Mouse (Mus musculus): ENCODE data around the gene B3gat2.

The B3gat2 gene

GRCm38 (mm10) chr1:23836630-23837029, 75.1 kb downstream of the B3gat2 start:
- no peak for DNase-seq

GRCm38 (mm10) chr1:23840924-23841323, 79.4 kb downstream of the B3gat2 start:
- DNase-seq = no peak

- DNase-seq = no peak
Observed at GRCm38 (mm10) chr1:23842629-23843028, 81.1 kb downstream of the B3gat2 start.

DNA sequence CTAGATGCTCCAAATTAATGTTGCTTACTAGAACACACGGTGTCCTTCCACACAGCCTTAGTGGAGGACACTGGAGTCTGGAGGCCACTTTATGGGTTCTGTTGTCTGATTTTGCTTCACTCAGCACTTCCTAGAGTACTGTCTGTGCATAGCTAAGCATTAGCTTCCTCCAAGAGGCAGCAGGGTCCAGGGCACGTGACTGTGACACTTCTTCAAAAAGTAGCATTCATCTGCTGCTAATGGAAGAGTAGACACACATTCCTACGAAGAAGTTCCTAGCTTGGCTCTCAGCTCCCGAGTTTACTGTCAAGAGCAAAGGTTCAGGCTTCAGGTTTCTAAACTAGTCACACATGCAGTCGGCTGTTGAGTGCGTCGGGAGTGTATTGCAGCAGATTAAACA, 82.2 kb downstream of the B3gat2 start:
- no peak for DNase-seq

DNA sequence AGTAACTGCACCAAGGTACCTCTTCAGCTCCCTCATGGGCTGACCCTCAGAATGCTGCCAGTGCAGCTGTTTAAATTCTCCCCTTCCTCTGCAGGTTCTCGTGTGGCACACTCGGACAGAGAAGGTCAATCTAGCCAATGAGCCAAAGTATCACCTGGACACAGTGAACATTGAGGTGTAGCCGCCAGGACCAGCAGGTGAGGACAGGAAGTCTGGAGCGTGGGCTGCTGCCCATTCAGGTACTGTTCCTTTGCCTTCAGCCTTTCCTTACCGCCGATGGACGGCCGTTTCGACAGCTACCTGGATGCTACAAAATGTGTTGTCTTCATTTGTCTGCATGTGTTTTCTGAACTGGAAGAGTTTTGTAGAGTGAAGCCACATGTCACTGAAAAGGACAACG, 83.5 kb downstream of the B3gat2 start:
- DNase-seq = no peak

DNA sequence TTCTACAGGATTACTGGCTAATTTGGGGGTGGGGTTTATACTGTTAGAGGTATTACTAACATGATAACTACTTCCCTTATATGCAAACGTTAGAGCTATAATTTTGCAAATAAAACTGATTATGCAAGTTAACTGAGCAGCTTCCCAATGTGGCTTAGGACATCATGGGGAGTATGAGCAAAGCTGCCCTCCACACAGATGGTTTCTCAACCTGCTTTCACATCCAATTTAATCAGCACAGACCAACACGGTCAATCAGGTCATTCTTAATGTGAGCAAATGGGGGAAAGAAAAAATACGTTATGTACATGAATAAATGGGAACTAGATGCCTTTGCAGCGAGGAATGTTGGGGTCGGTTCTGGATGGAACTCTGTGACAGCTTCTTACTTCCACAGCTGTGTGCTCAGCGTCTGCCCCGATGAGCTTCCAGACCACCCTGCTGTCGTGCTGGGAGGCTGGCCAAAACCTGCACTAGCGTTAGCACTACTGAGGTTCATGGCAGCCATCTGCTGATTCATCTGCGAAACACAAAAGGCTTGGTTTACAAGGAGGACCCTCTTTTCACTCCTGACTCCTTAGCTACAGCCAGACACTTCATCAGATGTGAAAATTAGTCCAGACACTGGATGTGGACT, 84.6 kb downstream of the B3gat2 start:
- no peak for DNase-seq

- DNase-seq = no peak
Observed at GRCm38 (mm10) chr1:23855623-23856022, 94.1 kb downstream of the B3gat2 start.

- no peak for DNase-seq
Observed at GRCm38 (mm10) chr1:23860944-23861343, 99.4 kb downstream of the B3gat2 start.

DNA sequence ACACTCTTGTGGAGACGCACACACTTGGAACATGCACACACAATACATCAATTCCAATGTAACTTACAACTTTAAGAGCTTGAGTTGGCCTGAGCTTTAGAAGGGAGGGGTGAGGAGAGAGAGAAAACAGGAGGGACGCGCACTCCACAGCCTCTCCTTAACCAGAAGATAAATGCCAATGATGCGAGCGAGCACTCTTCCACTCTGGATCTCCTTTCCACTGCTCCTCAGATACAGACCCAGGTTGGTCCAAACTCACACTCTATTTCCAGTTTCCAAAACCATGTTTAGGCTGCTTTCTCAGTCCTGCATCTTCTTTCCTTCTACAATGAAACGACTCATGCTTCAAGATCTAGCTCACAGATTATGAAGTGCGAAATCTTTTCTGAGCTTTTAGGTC, 104.0 kb downstream of the B3gat2 start:
- no peak for DNase-seq

DNA sequence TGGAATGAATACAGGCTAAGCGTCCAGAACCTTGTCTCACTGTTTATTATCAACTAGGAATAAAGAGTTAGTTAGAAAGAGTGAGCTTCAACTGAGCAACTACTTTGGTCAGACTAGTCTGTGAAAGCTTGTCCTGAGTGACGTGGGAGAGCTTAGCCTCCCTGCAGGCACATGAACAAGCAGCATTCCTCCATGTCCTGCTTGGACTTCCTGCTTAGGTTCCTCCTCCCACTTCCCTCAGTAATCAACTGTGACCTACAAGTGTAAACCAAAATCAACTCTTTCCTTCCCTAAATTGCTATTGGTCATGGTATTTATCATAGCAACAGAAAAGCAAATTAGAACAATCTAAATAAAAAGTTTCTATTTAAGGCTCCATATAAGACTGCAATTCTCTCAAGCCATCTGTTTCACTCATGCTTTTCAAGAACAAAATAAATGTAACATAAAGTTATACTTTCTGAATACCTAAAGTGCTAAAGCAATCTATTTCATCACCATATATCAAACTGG, 105.9 kb downstream of the B3gat2 start:
- no peak for DNase-seq

GRCm38 (mm10) chr1:23872194-23872593, 110.6 kb downstream of the B3gat2 start:
- no peak for DNase-seq

DNA sequence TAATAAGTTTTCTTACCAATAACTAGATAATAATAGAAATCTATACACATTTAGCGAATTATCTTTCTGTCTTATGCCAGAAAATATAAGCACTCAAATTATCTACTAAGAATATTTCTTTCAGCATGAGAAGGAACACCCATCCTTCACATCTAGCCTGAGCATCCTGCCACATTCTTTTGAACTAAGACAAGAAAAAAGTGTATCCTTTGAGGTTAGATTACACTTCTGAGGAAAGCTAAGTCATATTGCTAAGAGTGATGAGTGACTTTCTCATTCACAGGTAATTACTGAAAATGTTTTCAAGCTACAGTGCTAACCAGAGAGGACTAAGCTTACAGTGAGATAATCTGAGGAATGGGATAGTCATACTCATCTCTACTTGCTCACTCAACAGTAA, 121.1 kb downstream of the B3gat2 start:
- no peak for DNase-seq

DNA sequence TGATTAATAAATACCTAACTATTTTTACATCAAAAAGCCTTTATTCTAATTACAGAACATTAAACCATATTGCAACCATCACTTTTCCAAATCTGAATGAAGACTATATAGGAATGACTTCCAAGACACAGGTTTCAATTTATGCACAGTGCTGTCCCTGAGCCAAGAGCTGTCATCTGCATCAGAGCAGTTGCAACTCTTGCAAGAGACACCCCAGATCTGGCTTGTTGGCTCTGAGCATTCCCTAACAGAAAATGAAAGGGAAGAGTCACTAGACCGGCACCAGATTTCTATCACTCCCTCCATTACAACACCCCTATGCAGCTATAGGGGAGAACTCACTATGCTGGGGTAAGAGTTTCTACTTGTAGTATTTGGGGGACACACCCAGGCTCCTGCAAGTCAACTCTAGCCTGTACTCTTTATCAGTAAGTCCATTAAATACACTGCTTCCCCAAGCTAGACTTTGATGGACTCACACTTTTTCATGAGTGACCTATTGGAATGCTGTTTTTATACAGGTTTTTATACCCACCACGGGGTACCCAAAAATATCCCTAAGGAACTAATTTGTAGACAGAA, 122.6 kb downstream of the B3gat2 start:
- no peak for DNase-seq

DNA sequence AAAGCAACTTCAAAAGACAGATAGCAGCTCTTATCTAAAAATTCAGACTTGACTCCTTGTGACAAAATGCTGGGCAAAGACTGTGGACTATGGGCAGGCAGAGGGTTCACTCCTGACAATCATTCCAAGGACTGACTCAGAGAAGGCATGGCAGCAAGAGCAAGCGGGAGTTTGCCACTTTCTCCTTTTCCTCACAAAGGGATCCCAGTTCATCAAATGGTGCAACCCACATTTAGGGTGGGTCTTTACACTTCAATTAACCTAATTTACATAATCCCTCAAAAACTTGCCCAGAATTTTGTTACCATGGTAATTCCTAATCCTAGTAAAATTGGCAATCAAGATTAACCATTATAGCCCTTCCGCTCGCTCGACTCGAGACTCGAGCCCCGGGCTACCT, 123.4 kb downstream of the B3gat2 start:
- no peak for DNase-seq

DNA sequence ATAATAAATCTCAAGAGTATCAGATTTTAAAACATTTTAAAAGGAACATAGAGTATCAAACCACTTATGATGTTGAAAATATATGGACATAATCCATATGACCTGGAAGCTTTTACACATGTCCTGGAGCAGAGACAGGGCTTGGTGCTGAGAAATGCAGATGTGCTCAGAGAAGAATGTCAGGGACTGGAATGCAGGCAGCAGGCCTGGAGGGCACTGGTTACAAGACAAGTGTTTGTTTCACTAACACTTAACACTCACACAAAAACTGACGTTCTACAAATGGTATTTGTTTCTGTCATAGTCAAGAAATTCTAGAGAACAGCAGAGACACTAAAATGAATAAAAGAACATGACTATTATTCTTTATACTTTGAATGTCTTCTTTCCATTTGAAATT, 130.5 kb downstream of the B3gat2 start:
- DNase-seq = no peak

All from thymus, postnatal 14 days (tissue).